Mouse (Mus musculus) left cerebral cortex, adult 2 months (tissue): ENCODE measurements at regions not wholly inside any gene's neighbourhood (a gene's known extent, or its start where the extent isn't known, plus 50 kb on each side); places are given as distances from the start of the nearest gene placed in this dataset.

Experiments used
- DNase-seq, 2 experiments: peaks; one replicate each; pipeline ENCODE4 v3.0.0; 2021 to 2022; ENCODE audit warnings: low spot score in 2 of 2, mixed read lengths in 1 of 2; ENCODE audit errors: extremely low spot score in 1 of 2
- H3K27ac ChIP-seq: fragments of 200-600 bp; 2 replicates; pipeline ENCODE4 v1.8.1; 2022
- H3K4me3 ChIP-seq: fragments of 200-600 bp; 2 replicates; pipeline ENCODE4 v1.8.1; 2022
- CTCF ChIP-seq: fragments of 200-600 bp; IDR thresholded peaks from 2 replicates; pipeline ENCODE4 v1.8.1; 2022; ENCODE audit warnings: antibody characterized with exemption, mild to moderate bottlenecking, moderate library complexity
- intact Hi-C: fragments of 180-260 bp; cut with DNase I; formaldehyde crosslinking; loops from one replicate; pipeline ENCODE4 v1.15.1; 2025

- no peak for TF ChIP-seq CTCF
- no peak for DNase-seq
- Histone ChIP-seq H3K27ac (no peak overlapping the region), H3K4me3 (no peak overlapping the region)
- intact Hi-C loops, result no loop called here
Observed at GRCm38 (mm10) chr14:24757843-24758242, 270.9 kb downstream of the Rps24 start.

GRCm38 (mm10) chr14:24760926-24761325 is 274.0 kb downstream of the Rps24 start:
- intact Hi-C loops, result loop anchor here (5.0 kb wide), 1 partner anchor 119 kb away; no protein-coding TSS in a partner anchor
- H3K4me3 ChIP-seq, result no peak overlapping the region
- H3K27ac ChIP-seq, result no peak overlapping the region
- DNase-seq, result no peak
- TF ChIP-seq CTCF, result no peak

GRCm38 (mm10) chr14:24762468-24763274 is 275.7 kb downstream of the Rps24 start:
- intact Hi-C loops, result loop anchor here (5.0 kb wide), 1 partner anchor 120 kb away; no protein-coding TSS in a partner anchor
- no peak overlapping the region for H3K4me3 ChIP-seq
- peak; percentile 53 for TF ChIP-seq CTCF
- no peak for DNase-seq
- H3K27ac ChIP-seq, result no peak overlapping the region

DNA sequence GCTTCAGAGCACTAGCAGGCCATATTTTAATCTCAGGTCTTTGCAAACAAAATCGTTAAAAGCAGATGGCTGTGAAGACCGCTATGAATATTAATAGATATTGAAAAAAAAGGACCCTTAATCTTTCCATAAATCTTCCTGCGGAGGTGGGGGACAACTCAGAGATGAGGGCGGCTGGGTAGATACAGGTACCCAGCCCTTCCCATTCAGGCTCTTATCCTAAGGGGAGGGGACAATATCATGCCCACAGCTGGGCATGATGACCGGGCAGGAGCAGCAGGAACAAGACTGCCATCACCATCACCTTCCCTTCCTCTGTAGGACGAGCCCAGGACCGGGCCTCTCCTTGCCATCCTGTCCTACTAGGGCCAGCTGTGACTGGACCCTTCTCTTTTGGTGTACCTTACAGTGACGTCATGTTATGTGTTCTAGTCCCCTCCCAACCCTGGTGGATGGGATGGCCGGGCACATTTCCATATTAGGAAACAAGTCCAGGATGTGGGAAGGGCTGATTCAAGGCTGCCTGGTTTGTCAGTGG is 276.4 kb downstream of the Rps24 start:
- intact Hi-C loops, result loop anchor here (5.0 kb wide), 1 partner anchor 121 kb away; no protein-coding TSS in a partner anchor
- TF ChIP-seq CTCF, result no peak
- no peak overlapping the region for H3K4me3 ChIP-seq
- H3K27ac ChIP-seq, result no peak overlapping the region
- no peak for DNase-seq

DNA sequence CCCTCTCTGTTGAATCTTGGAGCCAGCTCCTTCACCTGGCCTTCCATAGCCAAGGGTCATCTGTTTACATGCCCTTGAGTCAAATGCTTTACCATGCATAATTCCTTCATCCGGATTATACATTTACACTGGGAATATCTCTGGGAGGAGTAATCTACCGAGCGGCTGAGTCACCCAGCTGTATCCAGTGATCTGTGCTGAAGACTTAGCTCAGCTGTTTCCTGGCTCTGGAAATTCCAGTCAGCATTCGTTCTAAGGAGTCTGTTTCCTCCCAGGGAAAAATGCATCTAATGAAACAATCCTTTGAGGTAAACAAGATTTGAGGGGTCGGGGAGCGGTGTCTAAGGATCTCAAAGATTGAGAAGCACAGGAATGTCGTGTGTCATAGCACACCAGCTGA is 276.9 kb downstream of the Rps24 start:
- peak overlapping the region; percentile 21; the same call in 1 of the 2 replicates for H3K27ac ChIP-seq
- intact Hi-C loops, result loop anchor here (5.0 kb wide), 1 partner anchor 122 kb away; no protein-coding TSS in a partner anchor

DNA sequence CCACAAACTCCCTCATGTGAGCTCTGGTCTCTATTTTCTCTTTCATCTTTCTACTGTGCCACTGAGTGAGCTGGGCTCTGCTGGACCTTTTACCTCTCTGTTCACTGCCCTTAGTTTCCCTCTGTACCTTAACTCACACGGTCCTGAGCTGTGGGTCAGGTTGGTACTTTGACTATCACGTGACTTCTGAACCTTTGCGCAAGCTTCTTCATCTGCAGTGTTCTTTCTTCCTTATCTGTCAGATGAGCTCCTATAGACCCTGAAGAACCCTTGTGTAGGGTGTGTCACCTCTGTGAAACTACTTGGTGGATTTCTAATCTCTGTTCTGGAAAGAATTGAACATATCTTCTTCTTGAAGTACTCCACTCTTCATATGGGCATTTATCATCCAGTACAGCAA is 279.3 kb downstream of the Rps24 start:
- intact Hi-C loops, result no loop called here
- Histone ChIP-seq H3K4me3 (no peak overlapping the region), H3K27ac (no peak overlapping the region)
- no peak for DNase-seq
- no peak for TF ChIP-seq CTCF

More for the DNA sequence above, 276.9 kb downstream of the Rps24 start:
- DNase-seq, result no peak
- no peak for TF ChIP-seq CTCF
- no peak overlapping the region for H3K4me3 ChIP-seq

GRCm38 (mm10) chr14:24766690-24767089 is 279.8 kb downstream of the Rps24 start:
- no peak for DNase-seq
- Histone ChIP-seq H3K27ac (no peak overlapping the region), H3K4me3 (no peak overlapping the region)
- intact Hi-C loops, result no loop called here
- no peak for TF ChIP-seq CTCF

- Histone ChIP-seq H3K27ac (no peak overlapping the region), H3K4me3 (no peak overlapping the region)
- no peak for TF ChIP-seq CTCF
- intact Hi-C loops, result no loop called here
- no peak for DNase-seq
Observed at GRCm38 (mm10) chr14:24767316-24767715, 280.4 kb downstream of the Rps24 start.

DNA sequence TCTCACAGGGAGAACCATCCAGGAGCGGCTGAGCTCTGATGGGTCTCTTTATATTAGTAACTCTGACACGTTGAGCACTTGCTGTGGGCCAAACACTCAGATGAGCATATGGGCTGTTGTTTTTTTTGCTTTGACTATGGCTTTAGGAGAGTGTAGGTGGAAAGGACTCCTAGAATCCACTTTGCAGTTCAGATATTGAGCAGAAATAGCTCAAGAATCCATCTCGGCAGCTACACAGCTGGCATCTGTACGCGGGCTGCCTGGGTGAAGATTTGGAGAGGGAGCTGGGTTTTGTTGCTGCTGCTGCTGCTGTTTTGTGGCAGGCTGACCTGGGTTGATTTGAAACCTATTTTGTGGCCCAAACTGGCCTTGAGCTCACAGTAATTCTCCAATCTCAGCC is 281.0 kb downstream of the Rps24 start:
- peak overlapping the region; percentile 64 for H3K27ac ChIP-seq
- H3K4me3 ChIP-seq, result no peak overlapping the region
- DNase-seq, result no peak
- no peak for TF ChIP-seq CTCF
- intact Hi-C loops, result no loop called here

DNA sequence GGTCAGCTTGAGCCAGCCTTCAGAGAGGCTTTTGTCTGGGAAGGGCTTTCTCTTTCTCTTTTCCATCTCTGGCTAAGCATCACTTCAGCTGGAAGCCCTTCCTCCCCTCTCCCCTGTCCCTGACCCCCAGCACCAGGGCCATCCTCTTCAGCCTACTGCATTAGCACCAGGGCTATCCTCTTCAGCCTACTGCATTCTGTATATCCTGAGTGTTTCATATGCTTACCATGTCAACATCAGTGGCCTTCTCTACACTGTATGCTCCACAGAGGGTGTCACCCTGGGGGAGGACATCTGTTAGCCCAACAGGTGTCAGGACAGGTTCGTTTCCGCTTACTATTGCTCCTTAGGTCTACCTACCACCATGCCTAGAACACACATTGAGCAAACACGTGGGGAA is 282.5 kb downstream of the Rps24 start:
- intact Hi-C loops, result no loop called here
- Histone ChIP-seq H3K27ac (no peak overlapping the region; the same call in 1 of the 2 replicates), H3K4me3 (no peak overlapping the region)
- DNase-seq, result no peak
- TF ChIP-seq CTCF, result no peak

DNA sequence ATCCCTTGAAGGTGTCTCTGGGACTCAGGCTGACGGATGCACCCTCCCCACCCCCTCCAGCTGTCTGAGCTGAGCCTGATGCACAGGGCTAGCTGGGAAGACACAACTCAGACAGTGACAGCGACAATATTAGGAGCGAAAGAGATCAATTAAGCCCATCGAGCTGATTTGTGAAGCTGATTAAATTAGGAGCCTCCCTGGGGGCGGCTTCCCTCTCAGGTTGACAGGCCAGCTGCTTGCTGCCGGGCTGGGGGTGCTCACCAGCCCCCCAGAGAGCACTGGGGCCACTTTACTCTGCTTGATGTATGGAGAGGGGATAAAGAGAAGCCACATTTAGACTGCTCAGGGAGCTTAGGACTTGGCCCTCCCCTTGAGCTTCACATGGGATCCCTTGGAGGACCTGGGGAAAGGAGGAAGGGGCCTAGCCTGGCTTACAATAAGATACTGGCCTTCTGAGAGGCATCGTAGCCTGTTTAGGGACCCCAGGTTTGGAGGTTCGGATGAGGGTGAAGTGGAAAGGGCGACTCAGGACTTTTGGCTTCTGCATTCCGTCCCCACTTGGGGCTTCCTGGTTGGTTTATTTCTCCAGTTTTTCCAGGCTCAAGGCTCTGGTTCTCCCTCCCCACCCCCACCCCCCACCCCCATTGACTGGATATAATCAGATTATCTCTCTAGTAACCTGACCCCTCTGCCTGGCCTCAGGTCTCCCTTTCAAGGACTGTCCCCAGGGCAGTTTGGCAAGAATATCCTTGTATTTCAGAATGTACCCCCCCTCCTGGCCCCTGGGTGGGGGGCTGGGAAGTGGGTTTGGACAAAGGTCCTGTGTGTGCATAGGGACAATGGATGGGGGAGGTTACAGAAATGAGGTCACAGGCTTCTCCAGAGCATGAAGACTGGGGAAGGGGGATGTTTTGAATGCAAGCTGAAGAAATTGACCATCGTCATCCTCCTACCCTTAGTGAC is 283.4 kb downstream of the Rps24 start:
- H3K27ac ChIP-seq, result no peak overlapping the region; the same call in 1 of the 2 replicates
- no peak for TF ChIP-seq CTCF
- H3K4me3 ChIP-seq, result no peak overlapping the region
- intact Hi-C loops, result loop anchor here (10.0 kb wide), 3 partner anchors 265 to 885 kb away; no protein-coding TSS in a partner anchor
- no peak for DNase-seq

DNA sequence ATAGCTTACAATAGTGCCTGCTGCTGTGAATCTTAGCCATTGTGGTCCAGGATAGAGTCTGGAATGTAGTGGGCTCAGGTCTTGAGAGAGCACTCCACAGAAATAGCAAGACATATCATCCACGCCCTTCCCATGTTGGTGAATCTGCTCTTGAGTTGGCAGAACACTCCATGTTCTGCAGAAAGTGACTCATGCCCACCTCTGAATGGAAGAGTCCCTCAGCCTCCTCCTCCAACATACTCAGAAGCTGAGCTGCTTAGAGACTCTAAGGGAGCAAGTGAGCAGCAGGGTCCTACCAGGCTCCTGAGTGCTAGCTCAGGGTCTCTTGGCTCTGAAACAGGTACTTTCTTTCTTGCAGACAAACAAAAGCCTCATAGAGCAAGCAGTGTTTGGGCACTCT is 284.7 kb downstream of the Rps24 start:
- Histone ChIP-seq H3K27ac (peak overlapping the region; percentile 60), H3K4me3 (no peak overlapping the region)
- no peak for DNase-seq
- intact Hi-C loops, result loop anchor here (10.0 kb wide), 3 partner anchors 267 to 883 kb away; no protein-coding TSS in a partner anchor
- no peak for TF ChIP-seq CTCF
